Mouse (Mus musculus) cerebellum, postnatal 14 days (tissue): Measurements from ENCODE around the gene Tbc1d1.

ENCODE experiments used
- DNase-seq, 2 experiments: peaks; one replicate each; pipeline ENCODE4 v3.0.0; 2021; ENCODE audit warnings: mixed read lengths in 2 of 2

Tbc1d1 gene

DNA sequence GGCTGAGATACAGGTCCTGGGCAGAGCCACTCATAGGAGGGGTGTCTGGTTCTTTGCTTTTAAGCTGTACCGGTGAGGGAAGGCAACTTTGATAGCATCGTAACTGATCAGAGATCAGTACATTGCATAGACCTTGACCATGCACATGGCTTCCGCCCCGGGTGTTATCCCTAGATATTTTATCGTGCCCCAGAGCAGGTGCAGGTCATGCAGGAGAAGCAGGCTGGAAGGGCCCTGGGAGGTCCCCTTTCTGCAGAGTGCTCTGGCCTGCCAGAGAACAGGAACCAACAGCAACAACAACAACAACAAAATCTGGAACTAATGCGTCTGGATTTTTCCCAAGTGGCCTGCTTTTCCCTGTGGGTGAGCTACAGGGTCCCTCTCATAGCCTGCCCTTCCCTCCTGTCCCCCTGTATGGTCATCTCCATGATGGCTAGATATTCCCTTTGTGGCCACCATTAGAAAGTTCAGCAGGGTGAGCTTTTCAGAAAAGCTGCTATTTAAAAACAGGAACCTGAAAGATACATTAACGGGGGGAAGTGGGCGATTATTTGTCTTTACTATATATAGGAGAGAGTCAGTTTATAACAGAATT, 236.4 kb downstream of the Tbc1d1 start:
- DNase-seq = no peak

DNA sequence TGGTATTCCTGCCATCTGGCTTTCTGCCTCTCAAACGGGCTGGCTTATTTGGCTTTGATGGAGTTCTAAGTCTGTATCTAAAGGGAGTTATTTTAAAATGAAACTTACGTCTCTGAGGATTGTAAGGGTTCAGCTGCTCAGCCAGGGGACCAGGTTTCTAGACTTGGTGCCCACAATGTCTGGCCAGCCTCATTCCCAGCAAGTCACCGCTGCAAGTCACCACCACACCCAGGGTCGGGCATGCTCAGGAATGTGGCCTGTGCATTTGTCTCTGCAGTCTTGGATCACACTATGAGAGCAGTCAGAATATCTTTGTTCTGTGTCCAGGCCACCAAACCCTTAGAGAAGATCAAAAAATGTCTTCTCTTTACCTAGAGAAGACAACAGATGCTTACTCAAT, 237.4 kb downstream of the Tbc1d1 start:
- DNase-seq = no peak

DNA sequence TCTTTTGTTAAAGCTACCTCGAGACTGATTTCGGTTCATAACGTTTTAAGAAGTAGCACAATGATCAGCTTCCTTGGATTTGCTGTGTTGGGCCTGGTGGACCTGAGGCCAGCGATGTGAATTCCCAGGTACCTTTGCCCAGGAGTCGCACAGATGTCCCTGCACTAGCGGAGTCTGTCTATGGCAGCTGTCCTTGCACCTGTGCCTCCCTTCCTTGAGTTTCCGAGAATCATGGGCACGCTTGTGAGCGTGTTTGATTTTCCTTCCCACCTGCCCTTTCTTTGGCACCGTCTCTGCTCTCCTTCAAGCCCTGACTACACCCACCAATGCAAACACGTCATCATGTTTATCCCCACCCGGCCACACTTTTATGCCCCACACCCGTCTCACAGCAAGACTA, 242.1 kb downstream of the Tbc1d1 start:
- no peak for DNase-seq

DNA sequence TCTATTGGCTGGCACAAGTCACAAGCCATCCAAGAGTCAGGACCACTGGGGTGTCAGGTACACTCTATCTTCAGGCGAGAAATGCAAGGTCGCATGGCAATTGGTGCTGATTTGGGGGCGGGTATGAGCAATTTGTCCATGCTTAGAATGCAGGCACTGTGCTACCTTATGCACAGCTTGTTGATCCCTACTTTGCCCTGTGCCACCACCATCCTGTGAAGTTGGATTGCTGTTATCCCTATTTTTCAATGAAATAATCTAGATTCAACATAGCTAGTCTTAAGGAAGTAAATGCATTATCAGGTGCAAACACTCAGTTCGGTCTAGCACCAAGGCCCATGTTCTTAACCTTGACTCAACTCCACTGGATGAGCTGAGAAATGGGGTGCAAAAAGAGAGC, 244.6 kb downstream of the Tbc1d1 start:
- no peak for DNase-seq
